Mouse (Mus musculus) brain, embryonic 14.5 days (tissue): ENCODE data around the gene Rragd.

Experiments used
- CTCF ChIP-seq: fragments of 200-500 bp; IDR thresholded peaks from 2 replicates; pipeline ENCODE4 v1.5.1; 2012; ENCODE audit warnings: inconsistent platforms, mild to moderate bottlenecking, moderate library complexity, borderline replicate concordance; ENCODE audit not compliant: insufficient read depth, insufficient read length; ENCODE audit errors: extremely low read depth
- POLR2A ChIP-seq: fragments of 200-500 bp; IDR thresholded peaks from 2 replicates; pipeline ENCODE4 v1.6.1; 2012; ENCODE audit warnings: mild to moderate bottlenecking, inconsistent platforms, borderline replicate concordance; ENCODE audit not compliant: poor library complexity, insufficient read depth, insufficient read length, severe bottlenecking; ENCODE audit errors: extremely low read depth

DNA sequence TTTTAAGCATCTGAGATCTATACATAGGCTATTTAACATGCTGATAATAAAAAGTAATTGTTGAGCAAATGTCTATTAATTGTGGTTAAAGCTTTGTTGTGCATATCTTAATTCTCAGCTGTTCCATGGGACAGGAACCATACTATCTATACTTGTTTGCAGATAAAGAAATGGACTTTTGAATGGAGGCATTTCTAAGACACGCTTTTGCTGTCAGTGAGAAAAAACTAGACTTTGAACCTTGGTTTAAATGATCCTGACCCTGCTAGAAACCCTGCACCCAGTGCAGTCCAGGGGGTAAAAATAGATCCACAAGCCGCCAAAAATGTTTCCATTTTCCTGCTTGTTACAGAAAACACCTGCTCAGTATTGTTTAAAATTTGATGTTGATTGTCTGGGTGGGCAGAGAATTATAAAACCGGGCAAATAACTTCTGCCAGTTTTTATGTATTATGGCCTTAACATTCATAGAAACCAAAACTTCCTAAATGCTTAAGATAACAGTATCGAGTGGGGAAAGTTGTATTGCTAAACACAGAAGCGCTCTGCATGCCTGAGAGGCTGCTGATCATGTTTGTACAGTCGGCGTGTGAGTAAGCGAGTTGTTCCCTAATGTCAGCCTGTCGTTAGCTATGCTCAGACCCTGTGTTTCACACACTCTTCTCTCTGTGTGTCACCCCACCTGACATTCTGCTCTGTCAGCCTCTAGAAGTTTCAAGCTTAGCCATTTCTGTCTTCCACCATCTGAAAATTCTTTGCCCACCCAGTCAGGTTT lies 24.8 kb downstream of the Rragd start:
- no peak for TF ChIP-seq CTCF
- TF ChIP-seq POLR2A: no peak
